Mouse (Mus musculus) kidney, adult 8-10 months (tissue): ENCODE measurements around the gene Polk.

Experiments used
- DNase-seq, 2 experiments: peaks; one replicate each; pipeline ENCODE4 v3.0.0; 2022

Gene Polk

GRCm38 (mm10) chr13:96458606-96459005, 83.8 kb downstream of the Polk start:
- no peak for DNase-seq

DNA sequence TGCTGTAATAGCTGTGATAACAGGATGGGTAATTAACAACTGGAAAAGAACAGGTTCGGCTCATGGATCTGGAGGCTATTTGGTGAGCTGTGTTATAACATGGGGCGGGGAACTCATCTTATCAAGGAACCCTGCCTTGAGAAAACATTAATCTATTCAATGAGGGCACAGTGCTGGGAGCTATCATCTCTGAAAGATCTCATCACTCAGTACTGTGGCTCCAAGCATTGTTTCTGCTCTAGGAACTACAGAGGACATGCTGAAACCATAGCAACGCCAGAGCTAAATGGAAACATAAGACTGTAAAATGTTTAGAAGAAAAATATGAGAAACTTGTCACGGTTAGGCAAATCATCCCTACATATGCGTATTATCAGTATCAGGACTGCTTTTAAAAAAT, 84.4 kb downstream of the Polk start:
- no peak for DNase-seq

GRCm38 (mm10) chr13:96457566-96457965, 84.8 kb downstream of the Polk start:
- DNase-seq, result no peak

- DNase-seq, result no peak
Observed at GRCm38 (mm10) chr13:96454288-96454687, 88.1 kb downstream of the Polk start.

- no peak for DNase-seq
Observed at GRCm38 (mm10) chr13:96452621-96453020, 89.8 kb downstream of the Polk start.

- no peak for DNase-seq
Observed at GRCm38 (mm10) chr13:96451386-96452140, 90.8 kb downstream of the Polk start.

- no peak for DNase-seq
Observed at GRCm38 (mm10) chr13:96450869-96451268, 91.5 kb downstream of the Polk start.

- no peak for DNase-seq
Observed at GRCm38 (mm10) chr13:96450205-96450856, 92.0 kb downstream of the Polk start.

DNA sequence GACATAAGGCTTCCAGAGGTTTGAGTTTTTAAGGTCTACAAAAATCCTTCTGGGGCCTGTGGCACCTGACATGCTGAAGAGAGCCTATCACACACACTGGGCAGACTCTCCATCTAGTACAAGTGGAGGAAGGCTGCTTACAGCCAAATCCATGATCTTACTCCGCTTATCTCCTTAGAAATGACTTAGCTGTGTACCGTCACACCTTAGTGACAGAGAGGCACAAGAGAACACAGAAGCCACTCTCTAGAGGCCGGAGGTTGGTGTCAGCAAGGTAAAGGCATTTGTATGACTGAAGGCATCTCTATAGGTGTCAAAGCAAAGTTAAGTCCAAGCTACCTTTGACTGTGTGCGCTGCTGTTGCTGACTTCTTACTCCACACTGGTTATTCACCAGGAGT, 101.9 kb downstream of the Polk start:
- no peak for DNase-seq

DNA sequence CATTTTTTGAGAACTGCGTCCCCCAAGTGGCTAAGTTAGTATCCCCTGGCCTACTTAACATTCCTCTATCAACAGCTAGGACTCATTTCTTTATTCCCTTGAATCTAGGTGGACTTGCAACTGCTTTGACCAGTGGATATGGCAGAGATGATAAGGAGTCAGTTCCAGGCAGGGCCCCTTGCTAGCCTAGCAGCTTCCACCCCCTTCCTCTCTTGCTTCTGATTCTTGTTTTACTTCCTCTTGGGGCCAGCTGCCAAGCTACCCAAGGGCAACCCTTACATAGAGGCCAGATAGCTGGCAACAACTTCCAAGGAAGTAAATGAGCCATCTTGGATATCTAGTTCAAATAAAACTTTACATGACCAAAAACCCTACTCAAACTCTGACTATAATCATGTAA, 105.5 kb downstream of the Polk start:
- no peak for DNase-seq

DNA sequence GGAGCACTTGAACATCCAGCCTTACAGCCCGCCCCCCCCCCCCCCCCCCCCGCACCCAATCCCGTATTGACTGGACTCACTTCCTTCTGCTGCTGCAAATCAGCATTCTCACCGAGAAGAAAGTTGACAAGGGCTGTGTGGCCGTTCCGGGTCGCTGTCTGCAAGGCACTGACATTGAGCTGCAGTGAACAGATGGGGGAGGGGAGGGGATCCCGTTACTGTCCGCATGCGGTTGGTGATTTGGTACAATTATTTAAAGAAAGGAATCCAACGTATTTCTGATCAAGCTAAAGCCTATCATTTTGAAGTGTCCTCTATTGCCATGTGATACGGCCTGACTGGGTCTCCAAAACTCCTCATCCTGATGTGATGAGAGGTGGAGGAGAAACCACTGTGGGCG, 106.6 kb downstream of the Polk start:
- DNase-seq, result peak; percentile 58 to 67

GRCm38 (mm10) chr13:96434899-96435331, 107.5 kb downstream of the Polk start:
- no peak for DNase-seq

GRCm38 (mm10) chr13:96433648-96434190, 108.7 kb downstream of the Polk start:
- no peak for DNase-seq

DNA sequence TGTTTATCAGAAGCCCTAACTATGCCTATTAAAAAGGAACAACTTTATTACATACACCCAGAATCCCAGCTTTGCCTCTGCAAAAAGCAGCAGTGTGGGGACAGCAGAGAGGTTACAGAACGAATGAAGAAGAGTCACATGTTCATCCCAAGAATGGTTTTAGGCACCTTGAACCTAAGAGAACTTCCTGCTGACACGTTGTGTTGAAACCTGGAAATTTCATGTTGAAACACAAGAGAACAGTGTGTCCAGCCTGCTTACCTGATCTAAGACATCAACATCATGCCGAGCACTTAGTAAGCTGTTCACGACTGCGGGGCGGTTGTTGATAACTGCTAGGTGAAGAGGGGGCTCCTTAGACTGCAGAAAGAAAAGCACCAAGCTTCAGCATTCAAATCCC, 109.3 kb downstream of the Polk start:
- DNase-seq, result no peak

- DNase-seq, result peak; percentile 80 to 90
Observed at GRCm38 (mm10) chr13:96432376-96432811, 110.0 kb downstream of the Polk start.

- peak; percentile 90 to 94 for DNase-seq
Observed at GRCm38 (mm10) chr13:96431595-96432156, 110.7 kb downstream of the Polk start.
